Mouse (Mus musculus) ovary, adult 2 months (tissue): ENCODE data around the gene Ints6l. TPM values are rescaled to one million over a fixed set of nuclear protein-coding genes. Genes with fewer than 3 reads are reported as not detected.

Source experiments
- polyA plus RNA-seq: library from polyadenylated mRNA; depleted of rRNA; stranded (reverse); fragments of >200 nt; gene quantifications from 2 replicates; pipeline ENCODE4 v1.2.3, GENCODE M21; 2012; rRNA removed

Gene Ints6l
- polyA plus RNA-seq = 18.9 and 22.4 TPM in 2 replicates

GRCm38 (mm10) chrX:56454671-56455371 lies at the start of gene Ints6l:
Gene Ints6l (plus strand): TSS chrX:56454857.

DNA sequence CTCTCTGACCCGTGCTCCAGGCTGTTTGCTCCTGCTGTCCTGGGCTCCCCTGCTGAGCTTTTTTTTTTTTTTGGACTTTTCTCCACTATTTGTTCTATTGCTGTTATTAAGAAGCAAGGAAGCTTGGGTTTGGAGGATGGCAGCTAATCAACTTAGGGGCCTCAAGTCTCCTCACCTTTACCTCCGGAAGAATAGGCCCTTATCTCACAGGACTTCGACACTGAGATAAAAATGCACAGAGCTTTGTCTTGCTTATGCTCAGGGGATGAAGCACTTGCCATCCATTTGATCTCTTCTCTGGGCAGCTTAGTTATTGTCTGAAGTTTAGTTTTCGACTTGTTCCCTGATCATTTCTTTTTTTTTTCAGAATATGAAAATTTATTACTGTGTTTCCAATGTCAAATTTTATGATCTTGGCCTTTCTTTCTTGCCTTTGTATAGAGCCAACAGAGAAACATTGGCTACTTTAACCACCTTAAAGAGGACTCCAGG lies 7.1 kb upstream of the Ints6l start, which contains the start of gene Gm2174:
TSS of gene Gm2174 (plus strand) at position 442 of the 492 bp plus-strand sequence.

DNA sequence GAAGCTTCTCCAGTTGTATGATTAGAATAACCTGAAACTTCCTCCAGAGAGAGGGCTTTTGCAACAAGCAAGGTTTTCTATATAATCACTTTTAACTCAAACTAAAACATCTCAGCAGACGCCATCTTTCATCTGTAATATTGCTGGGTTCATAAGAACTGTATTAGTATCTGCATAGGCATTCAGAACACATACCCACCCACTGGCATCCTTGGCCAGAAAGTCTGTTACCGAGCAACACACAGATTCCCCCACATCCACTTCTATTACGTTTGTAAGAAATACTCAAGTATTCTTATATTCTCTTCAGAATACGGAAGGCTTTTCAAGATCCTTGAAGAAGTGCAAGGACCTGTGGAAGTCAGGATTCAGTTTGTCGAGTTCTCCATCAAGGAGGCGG lies 69.8 kb downstream of the Ints6l start, which contains the start of gene Gm10477:
TSS of gene Gm10477 (plus strand) at position 301 of the 400 bp plus-strand sequence.

GRCm38 (mm10) chrX:56549506-56549905 lies 94.8 kb downstream of the Ints6l start, which contains the start of gene Gm648:
Gene Gm648 (minus strand): TSS chrX:56549606.

Other genes starting within 250 kb of the Ints6l start
- not detected in 2 replicates for gene Gm773, start 242.0 kb upstream of the Ints6l start, polyA plus RNA-seq
- gene Zfp449, start 108.5 kb upstream of the Ints6l start, polyA plus RNA-seq = 0.63 and 0.81 TPM in 2 replicates
- 24.7 and 38.2 TPM in 2 replicates for gene Smim10l2a, start 80.3 kb upstream of the Ints6l start, polyA plus RNA-seq
- not detected in 2 replicates for gene Gm2174, start 6.9 kb upstream of the Ints6l start, polyA plus RNA-seq
- gene Gm10477, start 69.9 kb downstream of the Ints6l start, polyA plus RNA-seq = not detected in 2 replicates
- gene Gm648, start 94.7 kb downstream of the Ints6l start, polyA plus RNA-seq = not detected in 2 replicates
- 3.6 TPM in 2 replicates for gene Mmgt1, start 143.2 kb downstream of the Ints6l start, polyA plus RNA-seq
- gene Slc9a6, start 154.9 kb downstream of the Ints6l start, polyA plus RNA-seq = 16.9 and 18.5 TPM in 2 replicates